Mouse (Mus musculus) E14TG2a.4 (cell line): ENCODE results near the gene Hspa8.

Experiments
- CTCF ChIP-seq: conservative IDR thresholded peaks from 2 replicates; pipeline ENCODE4 v1.5.1; 2014; ENCODE audit warnings: low read length
- POU5F1 ChIP-seq: IDR thresholded peaks from 2 replicates; pipeline ENCODE4 v1.6.1; 2014; ENCODE audit warnings: low read length, borderline replicate concordance

GRCm38 (mm10) chr9:40767946-40768345 lies 32.8 kb upstream of the Hspa8 start:
- no peak for TF ChIP-seq CTCF
- no peak for TF ChIP-seq POU5F1
